Mouse (Mus musculus): ENCODE data around the gene Gm44511. TPM values are rescaled to one million over a fixed set of nuclear protein-coding genes. Genes with fewer than 3 reads are reported as not detected.
A peak's percentile ranks its signal among the peaks of the same experiment; 100 is the strongest.

The Gm44511 gene
- polyA plus RNA-seq, 1 experiment from 2014 or later = 0.26 TPM

- Histone ChIP-seq H3K4me1 (ENCODE audit: insufficient read depth, low read depth, low read length) (no peaks in the 10 kb centered on the region; the same call in 1 of the 2 replicates), H3K27me3 (replicated peaks; ENCODE audit: insufficient read depth, low read length) (no peaks in the 10 kb centered on the region), H3K9me3 (ENCODE audit: low read length) (no peaks in the 10 kb centered on the region), H3K27ac (ENCODE audit: low read length) (no peak overlapping the region), H3K4me2 (replicated peaks; ENCODE audit: low read depth, low read length) (no peak overlapping the region), H3K4me3 (ENCODE audit: low read depth, low read length) (no peak overlapping the region), H3K9ac (replicated peaks; ENCODE audit: low read depth) (no peak overlapping the region), H3K36me3 (ENCODE audit: insufficient read depth, low read length) (no peaks in the 10 kb centered on the region)
- 76% methylated on average over 10 of the region's 10 CpGs for WGBS
- no peak for ATAC-seq
- no peak for DNase-seq (ENCODE audit: low spot score)
- no peak for TF ChIP-seq EP300 (IDR thresholded peaks at IDR 0.05)
- TF ChIP-seq CTCF (IDR thresholded peaks at IDR 0.05) = no peak
Measured at GRCm38 (mm10) chr6:128833046-128833445, 6.9 kb upstream of the Gm44511 start.

GRCm38 (mm10) chr6:128829837-128830236 lies 3.7 kb upstream of the Gm44511 start:
- Histone ChIP-seq H3K36me3 (ENCODE audit: insufficient read depth, low read length) (no peaks in the 10 kb centered on the region), H3K4me1 (ENCODE audit: insufficient read depth, low read depth, low read length) (no peaks in the 10 kb centered on the region), H3K4me3 (ENCODE audit: low read depth, low read length) (no peak overlapping the region), H3K9me3 (ENCODE audit: low read length) (no peaks in the 10 kb centered on the region), H3K27me3 (replicated peaks; ENCODE audit: insufficient read depth, low read length) (no peaks in the 10 kb centered on the region), H3K27ac (ENCODE audit: low read length) (no peak overlapping the region), H3K4me2 (replicated peaks; ENCODE audit: low read depth, low read length) (no peak overlapping the region), H3K9ac (replicated peaks; ENCODE audit: low read depth) (no peak overlapping the region)
- TF ChIP-seq CTCF (IDR thresholded peaks at IDR 0.05) = no peak
- no peak for TF ChIP-seq EP300 (IDR thresholded peaks at IDR 0.05)
- ATAC-seq = no peak
- WGBS = 51% methylated on average over 4 of the region's 4 CpGs
- DNase-seq (ENCODE audit: low spot score) = no peak

- no peaks in the 10 kb centered on the region for H3K4me1 ChIP-seq (ENCODE audit: insufficient read depth, low read depth, low read length)
- H3K36me3 ChIP-seq (ENCODE audit: insufficient read depth, low read length) = no peaks in the 10 kb centered on the region
- no peak overlapping the region for H3K4me3 ChIP-seq (ENCODE audit: low read depth, low read length)
- ATAC-seq (no peak), DNase-seq (ENCODE audit: low spot score) (no peak)
- no peak overlapping the region for H3K9ac ChIP-seq (replicated peaks; ENCODE audit: low read depth)
- no peaks in the 10 kb centered on the region for H3K27me3 ChIP-seq (replicated peaks; ENCODE audit: insufficient read depth, low read length)
- no peak overlapping the region for H3K27ac ChIP-seq (ENCODE audit: low read length)
- TF ChIP-seq EP300 (IDR thresholded peaks at IDR 0.05) (no peak), CTCF (IDR thresholded peaks at IDR 0.05) (no peak)
- no peak overlapping the region for H3K4me2 ChIP-seq (replicated peaks; ENCODE audit: low read depth, low read length)
- 84% methylated on average over 3 of the region's 3 CpGs for WGBS
- H3K9me3 ChIP-seq (ENCODE audit: low read length) = no peaks in the 10 kb centered on the region
Measured at GRCm38 (mm10) chr6:128826781-128827180, 666 bp upstream of the Gm44511 start.

- no peak for DNase-seq (ENCODE audit: low spot score)
- H3K36me3 ChIP-seq (ENCODE audit: insufficient read depth, low read length) = no peaks in the 10 kb centered on the region
- H3K4me1 ChIP-seq (ENCODE audit: insufficient read depth, low read depth, low read length) = no peaks in the 10 kb centered on the region
- no peak overlapping the region for H3K4me3 ChIP-seq (ENCODE audit: low read depth, low read length)
- no peaks in the 10 kb centered on the region for H3K9me3 ChIP-seq (ENCODE audit: low read length)
- no peak for TF ChIP-seq CTCF (IDR thresholded peaks at IDR 0.05)
- TF ChIP-seq EP300 (IDR thresholded peaks at IDR 0.05) = no peak
- no peak overlapping the region for H3K9ac ChIP-seq (replicated peaks; ENCODE audit: low read depth)
- no peak overlapping the region for H3K27ac ChIP-seq (ENCODE audit: low read length)
- no peak overlapping the region for H3K4me2 ChIP-seq (replicated peaks; ENCODE audit: low read depth, low read length)
- WGBS = 69% methylated on average over 4 of the region's 4 CpGs
- ATAC-seq = no peak
- no peaks in the 10 kb centered on the region for H3K27me3 ChIP-seq (replicated peaks; ENCODE audit: insufficient read depth, low read length)
Measured at GRCm38 (mm10) chr6:128818083-128818802, 7.9 kb downstream of the Gm44511 start.

GRCm38 (mm10) chr6:128808532-128808931 lies 17.6 kb downstream of the Gm44511 start:
- DNase-seq (ENCODE audit: low spot score) = peak; percentile 69
- no peak overlapping the region for H3K4me2 ChIP-seq (replicated peaks; ENCODE audit: low read depth, low read length)

GRCm38 (mm10) chr6:128807021-128807420 lies 19.1 kb downstream of the Gm44511 start:
- no peaks in the 10 kb centered on the region for H3K27me3 ChIP-seq (replicated peaks; ENCODE audit: insufficient read depth, low read length)
- H3K9ac ChIP-seq (replicated peaks; ENCODE audit: low read depth) = no peak overlapping the region
- no peaks in the 10 kb centered on the region for H3K4me1 ChIP-seq (ENCODE audit: insufficient read depth, low read depth, low read length)
- no peak for DNase-seq (ENCODE audit: low spot score)
- H3K36me3 ChIP-seq (ENCODE audit: insufficient read depth, low read length) = no peaks in the 10 kb centered on the region
- H3K4me3 ChIP-seq (ENCODE audit: low read depth, low read length) = no peak overlapping the region
- ATAC-seq = no peak
- peak; percentile 45 for TF ChIP-seq CTCF (IDR thresholded peaks at IDR 0.05)
- TF ChIP-seq EP300 (IDR thresholded peaks at IDR 0.05) = no peak
- H3K9me3 ChIP-seq (ENCODE audit: low read length) = no peaks in the 10 kb centered on the region
- H3K27ac ChIP-seq (ENCODE audit: low read length) = no peak overlapping the region
- H3K4me2 ChIP-seq (replicated peaks; ENCODE audit: low read depth, low read length) = no peak overlapping the region
- WGBS = 67% methylated on average over 3 of the region's 3 CpGs

More at GRCm38 (mm10) chr6:128808532-128808931, 17.6 kb downstream of the Gm44511 start:
- Histone ChIP-seq H3K4me1 (ENCODE audit: insufficient read depth, low read depth, low read length) (no peaks in the 10 kb centered on the region), H3K27ac (ENCODE audit: low read length) (no peak overlapping the region), H3K27me3 (replicated peaks; ENCODE audit: insufficient read depth, low read length) (no peaks in the 10 kb centered on the region), H3K36me3 (ENCODE audit: insufficient read depth, low read length) (no peaks in the 10 kb centered on the region), H3K9ac (replicated peaks; ENCODE audit: low read depth) (no peak overlapping the region), H3K9me3 (ENCODE audit: low read length) (no peaks in the 10 kb centered on the region), H3K4me3 (ENCODE audit: low read depth, low read length) (no peak overlapping the region)
- 82% methylated on average over 5 of the region's 5 CpGs for WGBS
- ATAC-seq = 0 out of 2 replicates have a peak, but pooled peaks have one; percentile 25
- TF ChIP-seq CTCF (IDR thresholded peaks at IDR 0.05) = peak; percentile 74
- no peak for TF ChIP-seq EP300 (IDR thresholded peaks at IDR 0.05)

All from lung, postnatal 0 days (tissue).